Mouse (Mus musculus): ENCODE measurements around the gene Sh3kbp1. TPM values are rescaled to one million over a fixed set of nuclear protein-coding genes. Genes with fewer than 3 reads are reported as not detected.

The Sh3kbp1 gene
- polyA plus RNA-seq, 1 experiment from 2014 or later = 48.6 TPM

DNA sequence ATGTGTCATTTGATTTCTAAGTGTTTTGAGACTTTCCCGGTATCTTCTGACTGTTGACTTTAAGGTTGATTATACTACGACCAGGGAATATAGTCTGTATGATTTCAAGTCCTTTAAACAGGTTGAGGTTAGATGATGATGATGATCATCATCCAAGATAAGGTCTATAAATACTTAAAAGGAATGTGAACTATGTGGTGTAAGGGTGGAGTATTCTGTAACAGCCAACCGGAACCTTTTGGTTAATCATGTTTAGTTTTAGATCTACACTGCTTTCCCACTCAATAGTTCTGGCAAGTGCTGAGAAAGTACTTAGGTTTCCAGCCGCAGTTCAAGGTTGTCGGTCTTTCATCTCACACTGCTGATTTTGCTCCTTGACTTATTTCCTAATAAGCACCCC, 66.1 kb downstream of the Sh3kbp1 start:
- H3K4me1 ChIP-seq (ENCODE audit: control insufficient read depth, insufficient read depth, low read length) = no peaks in the 10 kb centered on the region
- H3K27me3 ChIP-seq (ENCODE audit: control insufficient read depth, insufficient read depth, low read length) = no peaks in the 10 kb centered on the region
- 90% methylated on average over 5 of the region's 5 CpGs for WGBS
- H3K4me3 ChIP-seq (ENCODE audit: low read depth, low read length) = no peak overlapping the region
- H3K27ac ChIP-seq (ENCODE audit: low read depth, low read length) = no peak overlapping the region
- no peaks in the 10 kb centered on the region for H3K9me3 ChIP-seq (ENCODE audit: control insufficient read depth, low read length)
- ATAC-seq (ENCODE audit: low read depth) = no peak
- H3K4me2 ChIP-seq (ENCODE audit: low read depth, low read length) = no peak overlapping the region
- H3K36me3 ChIP-seq (ENCODE audit: control insufficient read depth, insufficient read depth, low read length) = no peaks in the 10 kb centered on the region
- no peak overlapping the region for H3K9ac ChIP-seq (replicated peaks; ENCODE audit: low read depth, low read length)

DNA sequence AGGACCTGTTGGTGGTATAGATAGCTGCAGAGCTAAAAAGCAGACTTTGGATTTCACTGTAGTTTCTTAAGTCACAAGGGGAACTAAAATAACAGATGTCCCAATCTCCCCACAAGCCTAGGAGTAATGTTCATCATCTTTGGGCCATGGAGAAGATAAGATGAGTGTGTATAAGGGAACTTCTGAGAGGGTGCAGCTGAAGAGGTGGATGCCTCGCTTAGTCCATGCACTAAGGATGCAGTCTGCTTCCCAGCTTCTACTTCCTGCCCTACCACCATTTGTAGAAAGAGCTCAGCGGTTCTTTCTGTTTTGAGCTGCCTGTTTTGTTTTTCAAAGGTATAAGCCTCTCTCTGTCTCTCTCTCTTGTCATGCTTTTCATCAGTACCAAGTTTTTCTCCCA, 69.5 kb downstream of the Sh3kbp1 start:
- Histone ChIP-seq H3K9ac (replicated peaks; ENCODE audit: low read depth, low read length) (no peak overlapping the region), H3K4me1 (ENCODE audit: control insufficient read depth, insufficient read depth, low read length) (no peaks in the 10 kb centered on the region), H3K4me2 (ENCODE audit: low read depth, low read length) (no peak overlapping the region), H3K27ac (ENCODE audit: low read depth, low read length) (no peak overlapping the region), H3K36me3 (ENCODE audit: control insufficient read depth, insufficient read depth, low read length) (no peaks in the 10 kb centered on the region), H3K9me3 (ENCODE audit: control insufficient read depth, low read length) (no peaks in the 10 kb centered on the region), H3K27me3 (ENCODE audit: control insufficient read depth, insufficient read depth, low read length) (no peaks in the 10 kb centered on the region), H3K4me3 (ENCODE audit: low read depth, low read length) (no peak overlapping the region)
- ATAC-seq (ENCODE audit: low read depth) = no peak
- 37% methylated on average over 2 of the region's 2 CpGs for WGBS

DNA sequence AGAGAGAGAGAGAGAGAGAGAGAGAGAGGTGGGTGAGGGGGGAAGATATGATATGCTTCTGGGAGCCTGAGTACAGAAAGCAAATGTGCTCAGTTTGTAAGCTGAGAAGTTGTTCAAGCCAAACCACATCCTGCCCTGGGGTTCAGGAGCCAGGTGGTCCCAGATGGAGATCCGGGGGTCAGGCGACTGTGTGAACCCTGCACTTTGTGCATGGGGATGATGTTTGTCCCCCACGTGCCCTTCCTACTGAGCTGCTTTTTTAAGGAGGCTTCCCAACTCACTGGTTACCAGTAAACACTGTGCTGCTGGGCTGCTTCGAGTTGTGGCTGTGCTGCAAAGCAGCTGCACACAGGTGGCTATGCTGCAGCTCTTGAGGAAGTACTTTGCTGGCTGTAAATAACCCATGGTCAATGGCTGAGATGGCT, 70.0 kb downstream of the Sh3kbp1 start:
- no peak for ATAC-seq (ENCODE audit: low read depth)
- H3K4me1 ChIP-seq (ENCODE audit: control insufficient read depth, insufficient read depth, low read length) = no peaks in the 10 kb centered on the region
- no peak overlapping the region for H3K4me3 ChIP-seq (ENCODE audit: low read depth, low read length)
- no peaks in the 10 kb centered on the region for H3K9me3 ChIP-seq (ENCODE audit: control insufficient read depth, low read length)
- 34% methylated on average over 4 of the region's 4 CpGs for WGBS
- H3K4me2 ChIP-seq (ENCODE audit: low read depth, low read length) = no peak overlapping the region
- H3K36me3 ChIP-seq (ENCODE audit: control insufficient read depth, insufficient read depth, low read length) = no peaks in the 10 kb centered on the region
- no peak overlapping the region for H3K27ac ChIP-seq (ENCODE audit: low read depth, low read length)
- no peaks in the 10 kb centered on the region for H3K27me3 ChIP-seq (ENCODE audit: control insufficient read depth, insufficient read depth, low read length)
- no peak overlapping the region for H3K9ac ChIP-seq (replicated peaks; ENCODE audit: low read depth, low read length)

GRCm38 (mm10) chrX:159702850-159703249, 75.8 kb downstream of the Sh3kbp1 start:
- no peaks in the 10 kb centered on the region for H3K36me3 ChIP-seq (ENCODE audit: control insufficient read depth, insufficient read depth, low read length)
- no peak for ATAC-seq (ENCODE audit: low read depth)
- no peaks in the 10 kb centered on the region for H3K27me3 ChIP-seq (ENCODE audit: control insufficient read depth, insufficient read depth, low read length)
- no peak overlapping the region for H3K9ac ChIP-seq (replicated peaks; ENCODE audit: low read depth, low read length)
- no peak overlapping the region for H3K27ac ChIP-seq (ENCODE audit: low read depth, low read length)
- no peak overlapping the region for H3K4me2 ChIP-seq (ENCODE audit: low read depth, low read length)
- WGBS = 92% methylated on average over 2 of the region's 2 CpGs
- H3K4me1 ChIP-seq (ENCODE audit: control insufficient read depth, insufficient read depth, low read length) = no peaks in the 10 kb centered on the region
- H3K9me3 ChIP-seq (ENCODE audit: control insufficient read depth, low read length) = no peaks in the 10 kb centered on the region
- no peak overlapping the region for H3K4me3 ChIP-seq (ENCODE audit: low read depth, low read length)

DNA sequence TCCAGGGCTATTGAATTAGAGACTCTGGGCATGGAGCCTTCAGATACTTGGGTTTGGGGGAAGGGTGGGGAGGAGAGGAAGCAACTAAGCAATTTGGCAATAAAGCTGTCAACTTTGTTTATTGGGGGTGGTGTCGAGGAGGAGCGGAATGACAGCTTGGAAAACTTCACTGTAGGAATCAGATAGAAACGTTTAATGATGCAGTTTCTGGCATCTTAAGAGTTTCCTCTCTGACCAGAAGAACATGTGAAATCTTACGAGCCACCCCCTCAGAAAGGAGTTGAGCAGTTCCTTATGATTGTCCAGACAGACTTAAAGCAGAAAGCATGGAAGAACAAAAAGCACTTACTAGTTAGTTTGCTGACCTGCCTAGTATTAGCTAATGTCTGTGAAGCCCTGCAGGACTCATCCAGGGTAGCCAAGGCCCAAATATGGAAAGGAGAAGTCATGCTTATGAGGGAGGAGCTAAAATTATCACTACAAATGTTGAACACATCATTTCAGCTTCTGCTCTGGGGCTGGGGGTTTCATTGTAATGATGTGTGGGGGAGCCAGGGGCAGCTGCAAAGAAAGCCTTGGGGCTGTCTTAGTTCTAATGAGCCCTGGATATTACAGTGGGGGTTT, 77.4 kb downstream of the Sh3kbp1 start:
- no peak overlapping the region for H3K27ac ChIP-seq (ENCODE audit: low read depth, low read length)
- 19% methylated on average over 4 of the region's 4 CpGs for whole genome bisulfite sequencing
- ATAC-seq (ENCODE audit: low read depth) = no peak

GRCm38 (mm10) chrX:159705412-159705811, 78.3 kb downstream of the Sh3kbp1 start:
- H3K36me3 ChIP-seq (ENCODE audit: control insufficient read depth, insufficient read depth, low read length) = no peaks in the 10 kb centered on the region
- no peak overlapping the region for H3K4me2 ChIP-seq (ENCODE audit: low read depth, low read length)
- H3K9me3 ChIP-seq (ENCODE audit: control insufficient read depth, low read length) = no peaks in the 10 kb centered on the region
- no peak for ATAC-seq (ENCODE audit: low read depth)
- H3K9ac ChIP-seq (replicated peaks; ENCODE audit: low read depth, low read length) = no peak overlapping the region
- WGBS = 50% methylated on average over 2 of the region's 2 CpGs
- H3K4me3 ChIP-seq (ENCODE audit: low read depth, low read length) = no peak overlapping the region
- no peak overlapping the region for H3K27ac ChIP-seq (ENCODE audit: low read depth, low read length)
- no peaks in the 10 kb centered on the region for H3K27me3 ChIP-seq (ENCODE audit: control insufficient read depth, insufficient read depth, low read length)
- peaks cover 3% of the 10 kb centered on the region; the same call in 1 of the 2 replicates for H3K4me1 ChIP-seq (ENCODE audit: control insufficient read depth, insufficient read depth, low read length)

More for the DNA sequence above, 77.4 kb downstream of the Sh3kbp1 start:
- Histone ChIP-seq H3K36me3 (ENCODE audit: control insufficient read depth, insufficient read depth, low read length) (no peaks in the 10 kb centered on the region), H3K4me1 (ENCODE audit: control insufficient read depth, insufficient read depth, low read length) (peaks cover 3% of the 10 kb centered on the region; the same call in 1 of the 2 replicates), H3K4me3 (ENCODE audit: low read depth, low read length) (no peak overlapping the region), H3K9me3 (ENCODE audit: control insufficient read depth, low read length) (no peaks in the 10 kb centered on the region), H3K4me2 (ENCODE audit: low read depth, low read length) (no peak overlapping the region), H3K27me3 (ENCODE audit: control insufficient read depth, insufficient read depth, low read length) (no peaks in the 10 kb centered on the region), H3K9ac (replicated peaks; ENCODE audit: low read depth, low read length) (no peak overlapping the region)

DNA sequence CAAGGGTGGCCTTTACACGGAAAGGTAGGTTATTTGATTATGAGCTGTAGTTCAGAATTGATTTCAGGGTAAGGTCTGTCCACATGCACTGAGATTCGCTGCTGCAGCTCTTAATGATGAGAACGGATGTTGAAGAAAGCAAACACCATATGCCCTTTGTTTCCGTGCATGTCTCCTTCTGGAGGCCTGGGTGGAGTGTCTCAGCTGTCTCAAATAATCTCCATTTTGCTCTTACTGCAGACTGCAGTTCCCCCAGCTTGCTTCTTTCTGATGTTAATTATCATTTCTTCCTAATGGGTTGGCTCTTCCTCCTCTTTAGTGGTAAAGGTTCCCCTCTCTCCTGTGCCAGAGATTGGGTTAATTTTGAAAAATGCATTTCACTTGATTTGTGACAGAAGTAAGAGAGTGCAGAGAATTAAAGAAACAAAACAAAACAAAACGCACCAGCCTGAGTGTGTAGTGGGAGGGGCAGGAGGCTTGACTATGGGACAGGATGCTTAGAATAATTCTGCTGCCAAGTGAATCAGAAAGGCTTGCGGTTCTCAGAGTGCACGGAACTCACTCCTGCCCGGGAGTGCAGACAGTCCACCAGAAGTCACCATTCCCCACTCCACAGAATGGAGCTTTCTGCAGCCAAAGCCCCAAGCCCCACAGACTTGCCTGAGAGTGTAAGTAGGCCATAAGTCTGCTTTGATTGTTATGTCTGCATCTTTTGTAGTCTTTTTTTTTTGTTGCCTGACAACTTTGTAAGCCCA, 81.2 kb downstream of the Sh3kbp1 start:
- H3K36me3 ChIP-seq (ENCODE audit: control insufficient read depth, insufficient read depth, low read length) = no peaks in the 10 kb centered on the region
- WGBS = 24% methylated on average over 8 of the region's 8 CpGs
- H3K27ac ChIP-seq (ENCODE audit: low read depth, low read length) = peak overlapping the region; percentile 28; the same call in 1 of the 2 replicates
- no peak overlapping the region for H3K4me3 ChIP-seq (ENCODE audit: low read depth, low read length)
- no peaks in the 10 kb centered on the region for H3K9me3 ChIP-seq (ENCODE audit: control insufficient read depth, low read length)
- no peaks in the 10 kb centered on the region for H3K27me3 ChIP-seq (ENCODE audit: control insufficient read depth, insufficient read depth, low read length)
- ATAC-seq (ENCODE audit: low read depth) = no peak
- H3K4me2 ChIP-seq (ENCODE audit: low read depth, low read length) = no peak overlapping the region
- no peak overlapping the region for H3K9ac ChIP-seq (replicated peaks; ENCODE audit: low read depth, low read length)
- peaks cover 3% of the 10 kb centered on the region; the same call in 1 of the 2 replicates for H3K4me1 ChIP-seq (ENCODE audit: control insufficient read depth, insufficient read depth, low read length)

- no peak overlapping the region for H3K27ac ChIP-seq (ENCODE audit: low read depth, low read length)
- WGBS = 89% methylated on average over 6 of the region's 6 CpGs
- H3K9ac ChIP-seq (replicated peaks; ENCODE audit: low read depth, low read length) = no peak overlapping the region
- H3K4me2 ChIP-seq (ENCODE audit: low read depth, low read length) = no peak overlapping the region
- no peaks in the 10 kb centered on the region for H3K9me3 ChIP-seq (ENCODE audit: control insufficient read depth, low read length)
- no peak for ATAC-seq (ENCODE audit: low read depth)
- H3K4me1 ChIP-seq (ENCODE audit: control insufficient read depth, insufficient read depth, low read length) = peaks cover 3% of the 10 kb centered on the region; the same call in 1 of the 2 replicates
- no peaks in the 10 kb centered on the region for H3K27me3 ChIP-seq (ENCODE audit: control insufficient read depth, insufficient read depth, low read length)
- no peaks in the 10 kb centered on the region for H3K36me3 ChIP-seq (ENCODE audit: control insufficient read depth, insufficient read depth, low read length)
- H3K4me3 ChIP-seq (ENCODE audit: low read depth, low read length) = no peak overlapping the region
These were observed 82.2 kb downstream of the Sh3kbp1 start for GRCm38 (mm10) chrX:159709296-159709695.

Measured in neural tube, embryonic 14.5 days (tissue).